Mouse (Mus musculus): ENCODE data around the gene Kcnh8.

DNA sequence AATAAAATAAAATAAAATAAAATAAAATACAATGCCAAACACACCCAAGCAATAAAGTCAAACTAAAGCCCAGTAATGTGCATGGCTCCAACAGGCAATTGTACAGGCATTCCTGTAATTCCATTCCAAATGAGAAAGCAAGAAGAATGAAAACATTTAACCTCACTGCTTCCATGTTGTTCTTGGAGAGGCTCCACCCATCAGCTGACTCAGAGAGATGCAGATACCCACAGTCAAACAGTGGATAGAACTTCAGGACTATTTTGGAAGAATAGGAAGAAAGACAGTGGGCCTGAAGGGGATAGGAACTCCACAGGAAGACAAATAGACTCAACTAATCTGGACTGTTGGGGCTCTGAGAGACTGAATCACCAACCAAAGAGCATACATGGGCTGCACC is 89.5 kb downstream of the Kcnh8 start:
- TF ChIP-seq CTCF (IDR thresholded peaks at IDR 0.05; ENCODE audit: control insufficient read depth, insufficient read depth, insufficient read length), result no peak
- TF ChIP-seq MAX (IDR thresholded peaks at IDR 0.05), result no peak
- TF ChIP-seq CEBPB (IDR thresholded peaks at IDR 0.05; ENCODE audit: low read depth), result no peak
- no peak for TF ChIP-seq MYOG (IDR thresholded peaks at IDR 0.05; ENCODE audit: control insufficient read depth, extremely low read depth, insufficient read length)
- no peak for TF ChIP-seq USF1 (IDR thresholded peaks at IDR 0.05; ENCODE audit: low read depth)
